Mouse (Mus musculus) ES-E14 (cell line): ENCODE data around the gene Sec61a2.

Experiments used
- CHD2 ChIP-seq: IDR thresholded peaks from 2 replicates; pipeline ENCODE4 v1.6.1; 2014; ENCODE audit warnings: mild to moderate bottlenecking, low read depth, low read length, inconsistent platforms
- HCFC1 ChIP-seq: IDR thresholded peaks from 2 replicates; pipeline ENCODE4 v1.6.1; 2012; ENCODE audit warnings: low read length, inconsistent platforms, borderline replicate concordance; ENCODE audit not compliant: insufficient read depth
- MAFK ChIP-seq: IDR thresholded peaks from 2 replicates; pipeline ENCODE4 v1.6.1; 2014; ENCODE audit warnings: mild to moderate bottlenecking, low read depth, low read length, inconsistent platforms; ENCODE audit not compliant: insufficient read depth
- ZC3H11A ChIP-seq: IDR thresholded peaks from 2 replicates; pipeline ENCODE4 v1.6.1; 2012; ENCODE audit warnings: low read depth, mild to moderate bottlenecking, inconsistent platforms, low read length, borderline replicate concordance
- ZNF384 ChIP-seq: IDR thresholded peaks from 2 replicates; pipeline ENCODE4 v1.6.1; 2012; ENCODE audit warnings: low read depth, low read length, inconsistent platforms

DNA sequence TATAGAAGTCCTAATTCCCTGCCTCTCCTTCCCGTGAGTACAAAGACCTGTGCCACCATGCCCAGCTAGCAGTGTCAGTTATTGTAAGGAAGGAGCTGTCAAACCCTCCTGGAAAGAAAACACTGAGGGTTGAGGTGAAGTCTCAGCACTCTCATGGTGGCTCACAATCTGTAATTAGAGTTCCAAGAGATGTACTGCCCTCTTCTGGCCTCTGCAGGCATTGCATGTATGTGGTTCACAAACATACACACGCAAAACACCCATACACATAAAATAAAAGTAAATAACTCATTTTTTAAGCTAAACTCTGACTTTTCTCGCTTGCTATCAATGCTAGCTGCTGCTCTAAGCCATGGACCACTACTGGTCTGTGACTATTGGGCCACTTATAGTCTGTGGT is 11.4 kb upstream of the Sec61a2 start:
- TF ChIP-seq ZC3H11A (no peak), ZNF384 (no peak), MAFK (no peak), CHD2 (no peak), HCFC1 (no peak)
